Mouse (Mus musculus) thymus, adult 18-20 months (tissue): Measurements from ENCODE around the gene Gm815.

Experiments used
- DNase-seq, 2 experiments: peaks; one replicate each; pipeline ENCODE4 v3.0.0; 2022; ENCODE audit warnings: mixed read lengths in 2 of 2

Gm815 gene

GRCm38 (mm10) chr19:26885616-26886015 is at the start of gene Gm815:
Gene Gm815 (plus strand): TSS chr19:26885881.
- no peak for DNase-seq

GRCm38 (mm10) chr19:26837626-26838025 is 48.1 kb upstream of the Gm815 start:
- no peak for DNase-seq

GRCm38 (mm10) chr19:26843896-26844295 is 41.8 kb upstream of the Gm815 start:
- DNase-seq, result no peak

- DNase-seq, result no peak
These were observed 40.9 kb upstream of the Gm815 start for GRCm38 (mm10) chr19:26844813-26845212.

- DNase-seq, result peak; percentile 56 to 69
These were observed 40.2 kb upstream of the Gm815 start for GRCm38 (mm10) chr19:26845276-26846016.

- DNase-seq, result no peak
These were observed 39.7 kb upstream of the Gm815 start for GRCm38 (mm10) chr19:26846017-26846285.

GRCm38 (mm10) chr19:26851017-26851782 is 34.5 kb upstream of the Gm815 start:
- no peak for DNase-seq

- no peak for DNase-seq
These were observed 33.3 kb upstream of the Gm815 start for GRCm38 (mm10) chr19:26852325-26852900.

- DNase-seq, result no peak
These were observed 31.9 kb upstream of the Gm815 start for GRCm38 (mm10) chr19:26853701-26854282.

- DNase-seq, result no peak
These were observed 31.0 kb upstream of the Gm815 start for GRCm38 (mm10) chr19:26854661-26855060.

GRCm38 (mm10) chr19:26855152-26855551 is 30.5 kb upstream of the Gm815 start:
- DNase-seq, result no peak

- no peak for DNase-seq
These were observed 27.1 kb upstream of the Gm815 start for GRCm38 (mm10) chr19:26858427-26859194.

- DNase-seq, result no peak
These were observed 26.5 kb upstream of the Gm815 start for GRCm38 (mm10) chr19:26859195-26859570.

GRCm38 (mm10) chr19:26863662-26864061 is 22.0 kb upstream of the Gm815 start:
- no peak for DNase-seq

GRCm38 (mm10) chr19:26864975-26865690 is 20.5 kb upstream of the Gm815 start:
- no peak for DNase-seq

GRCm38 (mm10) chr19:26865736-26866135 is 19.9 kb upstream of the Gm815 start:
- no peak for DNase-seq

- no peak for DNase-seq
These were observed 16.1 kb upstream of the Gm815 start for GRCm38 (mm10) chr19:26869591-26869990.

- DNase-seq, result no peak
These were observed 15.4 kb upstream of the Gm815 start for GRCm38 (mm10) chr19:26870280-26870679.

- DNase-seq, result no peak
These were observed 14.6 kb upstream of the Gm815 start for GRCm38 (mm10) chr19:26871096-26871495.

- DNase-seq, result no peak
These were observed 12.8 kb upstream of the Gm815 start for GRCm38 (mm10) chr19:26872886-26873285.

GRCm38 (mm10) chr19:26875601-26876000 is 10.1 kb upstream of the Gm815 start:
- no peak for DNase-seq

GRCm38 (mm10) chr19:26877180-26877775 is 8.4 kb upstream of the Gm815 start:
- no peak for DNase-seq
